Mouse (Mus musculus): ENCODE results near the gene Amd1. TPM values are rescaled to one million over a fixed set of nuclear protein-coding genes. Genes with fewer than 3 reads are reported as not detected.

Gene Amd1
- 2.6 and 3.1 TPM in 2 replicates for polyA plus RNA-seq (2012; ENCODE audit: low replicate concordance)

GRCm38 (mm10) chr10:40302140-40302985 lies at the start of gene Amd1:
TSS of gene Amd1 (minus strand) at chr10:40302186.

GRCm38 (mm10) chr10:40339351-40339964 lies 37.5 kb upstream of the Amd1 start, which contains the start of gene Cdk19:
TSS of gene Cdk19 (plus strand) at chr10:40339564.

GRCm38 (mm10) chr10:40257414-40258255 lies 44.4 kb downstream of the Amd1 start, which contains the start of gene Gtf3c6:
TSS of gene Gtf3c6 (minus strand) at chr10:40258108.

GRCm38 (mm10) chr10:40246374-40247165 lies 55.4 kb downstream of the Amd1 start, which contains the start of gene Rpf2:
TSS of gene Rpf2 (minus strand) at chr10:40247036.

Other genes starting within 250 kb of the Amd1 start
- gene Slc16a10, start 159.9 kb downstream of the Amd1 start, polyA plus RNA-seq (2012; ENCODE audit: low replicate concordance) = 6.9 and 11.7 TPM in 2 replicates
- 0.87 and 2.0 TPM in 2 replicates for gene Rpf2, start 55.1 kb downstream of the Amd1 start, polyA plus RNA-seq (2012; ENCODE audit: low replicate concordance)
- gene Gtf3c6, start 44.1 kb downstream of the Amd1 start, polyA plus RNA-seq (2012; ENCODE audit: low replicate concordance) = 3.6 and 14.0 TPM in 2 replicates
- gene Cdk19, start 37.4 kb upstream of the Amd1 start, polyA plus RNA-seq (2012; ENCODE audit: low replicate concordance) = 21.9 and 33.3 TPM in 2 replicates

All from hematopoietic multipotent progenitor cell, adult 10-12 weeks (in vitro differentiated cells).